Mouse (Mus musculus): ENCODE results near the gene Rpl36. TPM values are rescaled to one million over a fixed set of nuclear protein-coding genes. Genes with fewer than 3 reads are reported as not detected.
A peak's percentile ranks its signal among the peaks of the same experiment; 100 is the strongest.

Rpl36 gene
- polyA plus RNA-seq, 1 experiment from 2014 or later = 1,173 TPM

DNA sequence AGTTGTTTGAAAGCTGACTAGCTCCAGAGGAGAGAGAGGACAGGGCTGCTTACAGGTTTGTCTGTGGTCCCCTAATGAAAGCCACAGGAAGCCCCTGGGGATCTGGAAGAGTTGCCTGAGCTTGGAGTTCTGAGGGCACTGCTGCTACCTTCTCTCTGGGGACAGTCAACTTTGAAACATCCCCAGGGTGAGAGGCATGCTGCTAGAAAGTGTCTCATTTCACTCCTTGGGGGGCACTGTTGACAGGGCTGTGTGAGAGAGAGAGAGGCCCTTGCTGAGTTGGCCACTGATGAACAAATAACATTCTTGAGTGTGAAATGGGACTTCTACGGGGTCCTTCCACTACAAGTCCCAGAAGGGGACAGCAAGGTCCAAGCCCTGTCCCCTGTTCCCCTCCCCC, 25.4 kb upstream of the Rpl36 start:
- 92% methylated on average over 1 of the region's 1 CpGs for WGBS
- peak overlapping the region; percentile 22 for H3K4me2 ChIP-seq (replicated peaks)
- H3K9ac ChIP-seq (replicated peaks) = 0 out of 2 replicates have a peak overlapping the region, but pooled peaks have one; percentile 11
- no peak for ATAC-seq (ENCODE audit: low FRiP score, low read depth)
- H3K36me3 ChIP-seq = peaks cover 65% of the 10 kb centered on the region
- H3K27ac ChIP-seq (replicated peaks) = no peak overlapping the region
- no peaks in the 10 kb centered on the region for H3K27me3 ChIP-seq
- peaks cover 36% of the 10 kb centered on the region for H3K4me1 ChIP-seq
- H3K9me3 ChIP-seq = no peaks in the 10 kb centered on the region
- no peak overlapping the region for H3K4me3 ChIP-seq

DNA sequence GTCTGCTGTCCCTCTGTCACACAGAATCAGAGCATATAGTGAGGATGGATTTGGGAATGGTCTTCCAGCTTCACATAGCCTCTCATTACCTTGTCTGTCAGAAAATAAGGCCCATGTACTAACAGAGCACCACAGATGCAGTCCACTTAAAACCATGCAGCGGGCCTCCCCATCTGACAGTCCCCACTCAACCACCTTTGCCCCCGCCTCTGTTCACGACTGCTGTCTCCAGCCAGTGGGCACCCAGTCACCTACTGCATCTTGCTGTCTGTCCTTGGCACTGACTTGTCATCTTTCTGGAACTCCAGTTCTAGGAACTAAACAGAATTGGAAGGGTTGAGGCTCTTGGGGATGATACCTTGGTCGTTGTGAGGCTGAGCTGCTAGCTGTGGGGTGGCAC, 24.3 kb upstream of the Rpl36 start:
- Histone ChIP-seq H3K4me3 (no peak overlapping the region), H3K36me3 (peaks cover 77% of the 10 kb centered on the region), H3K4me1 (peaks cover 27% of the 10 kb centered on the region), H3K9me3 (no peaks in the 10 kb centered on the region), H3K27ac (replicated peaks) (no peak overlapping the region), H3K4me2 (replicated peaks) (no peak overlapping the region), H3K27me3 (no peaks in the 10 kb centered on the region), H3K9ac (replicated peaks) (no peak overlapping the region)
- no peak for ATAC-seq (ENCODE audit: low FRiP score, low read depth)
- 95% methylated on average over 4 of the region's 4 CpGs for WGBS

DNA sequence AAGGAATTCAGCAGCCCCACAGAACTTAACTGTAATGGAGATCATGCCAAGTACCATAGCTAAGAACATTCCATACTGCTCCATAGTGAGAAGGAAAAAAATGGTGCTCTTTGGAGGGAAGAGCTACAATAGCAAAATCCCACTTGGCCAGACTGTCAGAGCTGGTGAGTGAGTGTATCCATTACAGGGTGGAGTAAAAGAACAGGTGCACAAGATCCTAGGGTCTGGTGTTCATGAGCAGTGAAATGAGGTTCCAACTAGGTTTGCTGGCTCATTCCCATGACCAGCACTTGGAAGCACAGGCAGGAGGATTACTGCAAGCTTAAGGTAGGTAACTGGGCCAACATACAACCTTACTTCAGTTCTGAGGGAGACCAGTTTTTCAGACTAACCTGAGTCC, 20.7 kb upstream of the Rpl36 start:
- no peak overlapping the region for H3K4me3 ChIP-seq
- H3K36me3 ChIP-seq = peaks cover 99% of the 10 kb centered on the region
- no peak for ATAC-seq (ENCODE audit: low FRiP score, low read depth)
- no peaks in the 10 kb centered on the region for H3K27me3 ChIP-seq
- H3K9me3 ChIP-seq = no peaks in the 10 kb centered on the region
- no peak overlapping the region for H3K9ac ChIP-seq (replicated peaks)
- peaks cover 9% of the 10 kb centered on the region for H3K4me1 ChIP-seq
- H3K27ac ChIP-seq (replicated peaks) = no peak overlapping the region
- H3K4me2 ChIP-seq (replicated peaks) = no peak overlapping the region

DNA sequence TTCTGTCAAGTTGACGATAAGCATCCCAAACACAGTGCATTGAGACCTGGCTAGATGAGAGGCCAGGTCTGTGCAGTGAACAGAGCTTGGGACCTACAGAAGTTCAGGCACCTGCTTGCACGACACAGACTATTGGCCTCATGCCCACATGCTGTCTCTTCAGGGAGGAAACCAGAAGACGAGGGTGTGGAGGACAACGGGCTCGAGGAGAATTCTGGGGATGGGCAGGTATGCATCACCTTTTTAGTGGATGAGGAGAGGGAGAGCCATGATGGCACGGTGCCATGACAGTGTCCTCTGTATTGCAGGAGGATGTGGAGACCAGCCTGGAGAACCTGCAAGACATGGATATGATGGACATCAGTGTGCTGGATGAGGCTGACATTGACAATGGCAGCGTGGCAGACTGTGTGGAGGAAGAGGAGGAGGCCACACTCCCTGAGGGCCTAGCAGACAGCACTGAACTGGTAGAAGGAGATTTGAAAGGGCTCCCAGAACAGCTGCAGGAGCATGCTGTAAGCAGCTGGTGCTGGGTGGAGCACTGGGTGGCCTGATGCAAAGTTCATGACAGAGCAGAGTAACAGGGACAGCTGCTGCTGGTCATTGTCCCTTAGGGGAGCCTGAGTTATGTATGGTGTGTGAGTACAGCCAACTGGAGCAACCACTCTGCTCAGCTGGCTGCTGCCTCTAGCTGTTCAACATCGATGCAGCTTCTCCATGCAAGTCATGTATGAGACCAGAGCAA, 19.5 kb upstream of the Rpl36 start:
- Histone ChIP-seq H3K36me3 (peaks cover 96% of the 10 kb centered on the region), H3K4me3 (no peak overlapping the region), H3K27me3 (no peaks in the 10 kb centered on the region), H3K9ac (replicated peaks) (no peak overlapping the region), H3K4me1 (peaks cover 3% of the 10 kb centered on the region; the same call in 1 of the 2 replicates), H3K4me2 (replicated peaks) (no peak overlapping the region), H3K27ac (replicated peaks) (no peak overlapping the region), H3K9me3 (no peaks in the 10 kb centered on the region)
- 94% methylated on average over 8 of the region's 8 CpGs for WGBS
- 0 out of 2 replicates have a peak, but pooled peaks have one; percentile 16 for ATAC-seq (ENCODE audit: low FRiP score, low read depth)

DNA sequence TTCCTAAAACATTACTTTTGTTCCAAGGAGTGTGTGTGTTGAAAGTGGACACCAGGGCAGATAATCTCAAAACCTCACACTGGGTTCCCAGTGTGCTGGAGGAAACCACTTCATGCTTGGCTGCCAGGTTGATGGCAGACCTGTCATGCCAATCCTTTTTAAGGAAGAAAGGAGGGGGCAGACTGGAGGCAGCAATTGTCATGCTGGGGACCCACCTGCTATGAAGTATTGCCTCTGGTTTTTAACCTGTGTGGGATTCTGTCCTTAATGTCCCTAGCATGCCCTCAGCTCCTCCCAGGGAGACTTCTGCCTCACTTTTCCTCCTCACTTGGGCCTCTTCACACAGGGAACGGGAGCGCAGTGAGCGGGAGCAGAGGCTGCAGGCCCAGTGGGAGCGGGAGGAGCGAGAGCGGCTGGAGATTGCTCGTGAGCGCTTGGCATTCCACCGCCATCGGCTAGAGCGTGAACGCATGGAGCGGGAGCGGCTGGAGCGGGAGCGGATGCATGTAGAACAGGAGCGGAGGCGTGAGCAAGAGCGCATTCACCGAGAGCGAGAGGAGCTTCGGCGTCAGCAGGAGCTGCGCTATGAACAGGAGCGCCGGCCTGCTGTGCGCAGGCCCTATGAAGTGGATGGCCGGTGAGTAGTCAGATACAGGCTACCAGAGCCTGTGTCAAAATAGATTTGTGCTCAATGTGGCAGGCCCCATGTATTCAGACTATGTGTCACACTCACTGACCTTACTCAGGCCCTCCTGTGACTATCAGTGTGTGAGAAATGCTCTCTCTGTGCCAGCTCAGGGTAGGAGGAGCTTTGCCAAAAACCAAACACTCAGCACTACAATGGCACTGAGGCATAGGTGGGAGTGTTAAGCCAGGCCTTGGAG, 9.8 kb upstream of the Rpl36 start:
- Histone ChIP-seq H3K27me3 (no peaks in the 10 kb centered on the region), H3K27ac (replicated peaks) (no peak overlapping the region), H3K4me2 (replicated peaks) (no peak overlapping the region), H3K36me3 (peaks cover 87% of the 10 kb centered on the region), H3K9ac (replicated peaks) (no peak overlapping the region), H3K4me3 (no peak overlapping the region), H3K9me3 (no peaks in the 10 kb centered on the region), H3K4me1 (peaks cover 4% of the 10 kb centered on the region)
- 95% methylated on average over 28 of the region's 28 CpGs for WGBS
- ATAC-seq (ENCODE audit: low FRiP score, low read depth) = no peak

DNA sequence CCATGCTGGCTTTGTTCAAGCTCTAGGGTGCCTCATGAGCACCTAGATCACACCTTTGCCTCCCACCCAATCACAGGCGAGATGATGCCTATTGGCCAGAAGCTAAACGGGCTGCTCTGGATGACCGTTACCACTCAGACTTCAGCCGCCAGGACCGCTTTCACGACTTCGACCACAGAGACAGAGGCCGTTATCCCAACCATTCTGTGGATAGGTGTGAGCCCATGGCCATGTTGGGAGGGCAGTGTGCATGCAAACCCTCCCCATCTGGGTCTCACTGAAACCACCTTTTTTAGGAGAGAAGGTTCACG, 9.2 kb upstream of the Rpl36 start:
- H3K9me3 ChIP-seq = no peaks in the 10 kb centered on the region
- 94% methylated on average over 9 of the region's 9 CpGs for WGBS
- ATAC-seq (ENCODE audit: low FRiP score, low read depth) = no peak
- H3K4me2 ChIP-seq (replicated peaks) = no peak overlapping the region
- H3K27ac ChIP-seq (replicated peaks) = no peak overlapping the region
- no peaks in the 10 kb centered on the region for H3K27me3 ChIP-seq
- no peak overlapping the region for H3K9ac ChIP-seq (replicated peaks)
- no peak overlapping the region for H3K4me3 ChIP-seq
- H3K36me3 ChIP-seq = peaks cover 87% of the 10 kb centered on the region
- peaks cover 10% of the 10 kb centered on the region for H3K4me1 ChIP-seq

DNA sequence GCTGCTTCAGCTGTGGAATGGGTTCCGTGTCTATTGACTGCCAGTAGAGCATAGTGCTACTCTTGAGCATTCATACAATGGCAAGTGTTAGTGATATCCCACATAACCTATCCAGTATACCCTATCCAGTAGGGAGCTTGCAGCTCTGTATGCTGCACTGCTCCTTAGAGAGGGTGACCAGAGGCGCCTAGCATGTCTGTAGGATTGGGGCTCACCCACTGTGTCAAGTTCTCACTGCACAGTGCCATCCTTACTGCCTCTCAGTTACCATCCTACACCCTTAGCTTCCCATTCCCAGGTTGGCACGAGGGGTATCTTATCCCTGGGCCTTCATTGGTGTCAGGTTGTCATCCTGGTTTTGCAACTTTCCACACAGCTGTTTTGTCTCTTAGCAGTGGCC, 8.8 kb upstream of the Rpl36 start:
- Histone ChIP-seq H3K36me3 (peaks cover 83% of the 10 kb centered on the region), H3K27me3 (no peaks in the 10 kb centered on the region), H3K9ac (replicated peaks) (no peak overlapping the region), H3K27ac (replicated peaks) (no peak overlapping the region), H3K4me1 (peaks cover 13% of the 10 kb centered on the region), H3K4me3 (no peak overlapping the region), H3K9me3 (no peaks in the 10 kb centered on the region), H3K4me2 (replicated peaks) (no peak overlapping the region)
- ATAC-seq (ENCODE audit: low FRiP score, low read depth) = no peak
- 94% methylated on average over 3 of the region's 3 CpGs for WGBS

DNA sequence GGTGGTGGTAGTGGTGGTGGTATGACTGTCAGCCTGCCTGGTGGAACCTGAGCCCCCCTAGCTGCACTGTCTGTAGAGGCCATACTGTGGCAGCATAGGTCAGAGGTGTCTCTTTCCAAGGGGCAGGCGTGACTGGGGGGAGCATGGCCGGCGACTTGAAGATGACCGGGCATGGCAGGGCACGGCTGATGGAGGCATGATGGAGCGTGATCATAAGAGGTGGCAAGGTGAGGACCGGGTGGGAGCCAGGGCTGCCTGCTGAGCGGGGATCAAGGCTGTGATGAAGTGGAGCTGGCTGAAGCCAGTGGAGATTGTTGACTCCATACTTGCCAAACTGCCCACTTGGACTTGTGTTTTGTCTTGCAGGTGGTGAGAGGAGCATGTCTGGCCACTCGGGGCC, 7.8 kb upstream of the Rpl36 start:
- Histone ChIP-seq H3K4me3 (no peak overlapping the region), H3K27ac (replicated peaks) (no peak overlapping the region), H3K9ac (replicated peaks) (no peak overlapping the region), H3K4me1 (peaks cover 18% of the 10 kb centered on the region), H3K27me3 (no peaks in the 10 kb centered on the region), H3K4me2 (replicated peaks) (no peak overlapping the region), H3K36me3 (peaks cover 73% of the 10 kb centered on the region), H3K9me3 (no peaks in the 10 kb centered on the region)
- 91% methylated on average over 9 of the region's 9 CpGs for WGBS
- no peak for ATAC-seq (ENCODE audit: low FRiP score, low read depth)

DNA sequence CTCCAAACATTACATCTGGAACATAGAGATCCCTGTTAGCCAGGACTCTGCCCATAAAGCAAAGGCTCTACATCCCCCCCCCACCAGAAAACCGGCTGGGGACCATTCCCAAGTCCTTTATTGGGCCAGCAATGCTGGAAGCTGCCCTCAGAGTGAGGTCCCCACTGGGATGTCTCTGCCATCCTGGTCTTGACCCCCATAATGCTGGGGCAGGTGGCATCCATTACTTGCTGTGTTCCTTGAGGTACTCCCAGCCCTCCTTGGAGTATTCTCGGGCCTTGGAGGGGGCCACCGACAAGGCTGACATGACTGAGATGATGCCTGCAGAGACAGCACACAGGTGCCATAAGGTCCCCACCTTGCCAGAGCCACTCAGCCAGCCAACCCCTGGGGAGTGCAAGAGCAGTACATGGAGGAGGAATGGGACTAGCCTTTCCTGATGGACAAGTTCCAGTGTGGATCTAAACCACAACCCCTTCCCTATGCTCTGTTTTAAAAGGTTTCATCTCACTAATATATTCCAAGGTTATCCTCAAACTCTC, 5.6 kb upstream of the Rpl36 start:
- no peaks in the 10 kb centered on the region for H3K9me3 ChIP-seq
- peaks cover 51% of the 10 kb centered on the region for H3K36me3 ChIP-seq
- ATAC-seq (ENCODE audit: low FRiP score, low read depth) = no peak
- peaks cover 24% of the 10 kb centered on the region for H3K4me1 ChIP-seq
- no peak overlapping the region for H3K9ac ChIP-seq (replicated peaks)
- H3K4me3 ChIP-seq = no peak overlapping the region
- no peak overlapping the region for H3K27ac ChIP-seq (replicated peaks)
- H3K4me2 ChIP-seq (replicated peaks) = no peak overlapping the region
- WGBS = 68% methylated on average over 3 of the region's 3 CpGs
- no peaks in the 10 kb centered on the region for H3K27me3 ChIP-seq

DNA sequence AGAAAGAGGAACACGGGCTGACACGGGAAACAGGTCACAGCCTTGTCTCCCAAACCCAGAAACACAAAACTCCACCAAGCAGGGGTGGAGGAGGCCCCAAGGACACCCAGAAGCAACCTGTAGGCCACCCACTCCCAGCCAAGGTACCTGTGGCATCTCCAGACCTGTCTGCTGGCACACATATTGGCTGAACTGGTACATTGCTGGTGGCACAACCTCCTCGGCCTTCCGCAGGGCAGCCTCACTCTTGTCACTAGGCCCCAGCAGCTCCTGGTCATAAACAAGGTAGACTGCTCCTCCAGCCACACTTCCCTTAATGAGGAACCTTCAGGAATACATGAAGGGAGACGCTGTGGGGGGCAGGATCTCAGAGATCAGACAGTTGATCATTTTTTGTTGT, 4.5 kb upstream of the Rpl36 start:
- H3K27ac ChIP-seq (replicated peaks) = 0 out of 2 replicates have a peak overlapping the region, but pooled peaks have one; percentile 77
- H3K4me2 ChIP-seq (replicated peaks) = peak overlapping the region; percentile 84
- H3K4me1 ChIP-seq = peaks cover 24% of the 10 kb centered on the region
- 57% methylated on average over 5 of the region's 5 CpGs for WGBS
- no peak for ATAC-seq (ENCODE audit: low FRiP score, low read depth)
- peak overlapping the region; percentile 76 for H3K9ac ChIP-seq (replicated peaks)
- H3K9me3 ChIP-seq = no peaks in the 10 kb centered on the region
- peak overlapping the region; percentile 59 for H3K4me3 ChIP-seq
- no peaks in the 10 kb centered on the region for H3K27me3 ChIP-seq
- H3K36me3 ChIP-seq = peaks cover 40% of the 10 kb centered on the region

DNA sequence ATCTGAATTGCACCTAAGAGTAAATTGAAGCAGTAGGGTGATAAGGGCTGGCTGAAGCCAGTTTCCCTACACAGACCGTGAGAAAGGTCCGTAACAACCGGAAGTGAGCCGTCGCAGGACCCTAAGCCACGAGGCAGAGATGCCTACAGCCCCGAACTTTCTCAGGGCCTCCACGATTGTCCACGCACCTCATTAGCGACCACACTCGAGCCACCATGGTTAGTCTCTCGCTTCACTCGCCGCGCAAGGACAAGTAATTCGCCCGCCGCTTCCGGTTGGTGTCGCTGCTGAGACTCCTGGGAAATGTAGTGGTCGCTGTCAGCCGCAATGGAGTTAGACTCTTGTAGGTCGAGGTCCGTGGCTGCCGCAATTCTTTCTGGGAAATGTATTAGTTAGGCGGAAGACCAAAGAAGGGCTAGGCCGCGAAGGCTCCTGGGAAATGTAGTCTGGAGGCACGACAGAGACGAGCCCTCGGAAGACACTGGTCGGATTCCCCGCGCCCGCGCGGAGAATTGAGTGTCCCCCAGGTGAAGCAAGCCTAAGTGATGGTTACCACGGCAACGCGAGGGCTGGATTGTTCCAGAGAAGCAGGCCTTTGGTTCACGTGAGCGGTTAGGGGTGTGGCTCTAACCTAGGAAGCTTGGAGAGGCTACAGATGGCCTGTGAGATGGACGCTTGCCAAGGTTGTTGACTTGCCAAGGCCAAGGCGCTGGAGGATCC, 3.6 kb upstream of the Rpl36 start, which contains the start of gene 2410015M20Rik:
2410015M20Rik (minus strand) TSS at position 320 of the 720 bp plus-strand sequence.
- WGBS = under 1% methylated on average over 44 of the region's 44 CpGs
- peak within 1 kb of the TSS; percentile 76 for H3K9ac ChIP-seq (replicated peaks)
- H3K4me2 ChIP-seq (replicated peaks) = peak within 1 kb of the TSS; percentile 84
- H3K4me1 ChIP-seq = peaks cover 30% of the 10 kb centered on the region
- peak within 1 kb of the TSS; percentile 59 for H3K4me3 ChIP-seq
- H3K36me3 ChIP-seq = peaks cover 36% of the 10 kb centered on the region
- no peaks in the 10 kb centered on the region for H3K27me3 ChIP-seq
- ATAC-seq (ENCODE audit: low FRiP score, low read depth) = peak; percentile 86
- peak within 1 kb of the TSS; percentile 77 for H3K27ac ChIP-seq (replicated peaks)
- no peaks in the 10 kb centered on the region for H3K9me3 ChIP-seq
